Mouse (Mus musculus) limb, embryonic 15.5 days (tissue): ENCODE measurements at regions not wholly inside any gene's neighbourhood (a gene's known extent, or its start where the extent isn't known, plus 50 kb on each side); places are given as distances from the start of the nearest gene placed in this dataset.
A peak's percentile ranks its signal among the peaks of the same experiment; 100 is the strongest.
"Not testable (repeated sequence)": the region's sequence is repeated elsewhere in the genome, so short reads cannot be mapped to it uniquely, and the experiment has no call there.

Experiments used
- ATAC-seq: fragments of 200-750 bp; cut with Nextera tagmentation; 2 replicates; pipeline ENCODE4 v1.8.0; 2017; ENCODE audit warnings: low read depth, moderate TSS enrichment; ENCODE audit not compliant: insufficient number of reproducible peaks, low FRiP score, low TSS enrichment
- H3K27ac ChIP-seq: fragments of 300-500 bp; sonication (generic); 2 replicates; pipeline ENCODE4 v1.5.1; 2015; ENCODE audit warnings: moderate library complexity, mild to moderate bottlenecking, inconsistent platforms
- H3K27me3 ChIP-seq: fragments of 300-500 bp; sonication (generic); 2 replicates; pipeline ENCODE4 v1.6.1; 2015; ENCODE audit warnings: inconsistent platforms
- H3K36me3 ChIP-seq: fragments of 300-500 bp; sonication (generic); 2 replicates; pipeline ENCODE4 v1.6.1; 2015; ENCODE audit warnings: inconsistent platforms
- H3K4me1 ChIP-seq: fragments of 300-500 bp; sonication (generic); 2 replicates; pipeline ENCODE4 v1.6.1; 2015; ENCODE audit warnings: inconsistent platforms
- H3K4me2 ChIP-seq: fragments of 300-500 bp; sonication (generic); 2 replicates; pipeline ENCODE4 v1.6.1; 2015; ENCODE audit warnings: mild to moderate bottlenecking, inconsistent platforms
- H3K4me3 ChIP-seq: fragments of 300-500 bp; sonication (generic); 2 replicates; pipeline ENCODE4 v1.5.1; 2015; ENCODE audit warnings: mild to moderate bottlenecking, inconsistent platforms
- H3K9ac ChIP-seq: fragments of 300-500 bp; sonication (generic); 2 replicates; pipeline ENCODE4 v1.6.1; 2015; ENCODE audit warnings: inconsistent platforms
- H3K9me3 ChIP-seq: fragments of 300-500 bp; sonication (generic); 2 replicates; pipeline ENCODE4 v1.6.1; 2016; ENCODE audit warnings: inconsistent platforms
- WGBS: fragments of 180-500 bp; shearing (Covaris S2); methylation state at CpG from one replicate; pipeline ENCODE4 v1.1.7; 2015; 5-methylcytosine and 5-hydroxymethylcytosine counted together

DNA sequence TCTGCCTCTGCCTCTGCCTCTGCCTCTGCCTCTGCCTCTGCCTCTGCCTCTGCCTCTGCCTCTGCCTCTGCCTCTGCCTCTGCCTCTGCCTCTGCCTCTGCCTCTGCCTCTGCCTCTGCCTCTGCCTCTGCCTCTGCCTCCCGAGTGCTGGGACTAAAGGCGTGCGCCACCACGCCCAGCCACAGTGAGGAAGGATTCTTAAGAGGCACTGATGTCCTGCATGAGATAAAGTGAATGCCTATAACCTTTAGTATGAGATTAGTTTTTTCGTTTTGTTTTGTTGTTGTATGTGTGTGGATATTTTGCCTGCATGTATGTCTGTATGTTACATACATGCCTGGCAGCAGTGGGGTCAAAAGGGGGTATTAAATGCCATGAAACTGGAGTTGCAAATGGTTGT, 63.2 kb downstream of the Hlx start:
- not testable (repeated sequence) for H3K36me3 ChIP-seq, H3K4me1 ChIP-seq, H3K4me2 ChIP-seq, H3K9me3 ChIP-seq, H3K27me3 ChIP-seq, H3K4me3 ChIP-seq, H3K9ac ChIP-seq, H3K27ac ChIP-seq, ATAC-seq
- WGBS = 89% methylated on average over 5 of the region's 5 CpGs

GRCm38 (mm10) chr1:184668428-184668827, 64.0 kb downstream of the Hlx start:
- H3K4me3 ChIP-seq = no peak overlapping the region
- no peaks in the 10 kb centered on the region for H3K9me3 ChIP-seq
- H3K4me1 ChIP-seq = 0 out of 2 replicates have a peak, but pooled peaks cover 2% of the 10 kb centered on the region
- 0 out of 2 replicates have a peak, but pooled peaks cover 6% of the 10 kb centered on the region for H3K27me3 ChIP-seq
- no peaks in the 10 kb centered on the region for H3K36me3 ChIP-seq
- 73% methylated on average over 1 of the region's 1 CpGs for WGBS
- no peak overlapping the region for H3K4me2 ChIP-seq
- H3K9ac ChIP-seq = no peak overlapping the region
- no peak for ATAC-seq
- H3K27ac ChIP-seq = no peak overlapping the region

- H3K4me3 ChIP-seq = no peak overlapping the region
- 0 out of 2 replicates have a peak, but pooled peaks cover 2% of the 10 kb centered on the region for H3K4me1 ChIP-seq
- no peaks in the 10 kb centered on the region for H3K9me3 ChIP-seq
- ATAC-seq = no peak
- H3K36me3 ChIP-seq = no peaks in the 10 kb centered on the region
- WGBS = 62% methylated on average over 2 of the region's 2 CpGs
- H3K4me2 ChIP-seq = no peak overlapping the region
- H3K9ac ChIP-seq = no peak overlapping the region
- no peak overlapping the region for H3K27ac ChIP-seq
- H3K27me3 ChIP-seq = 0 out of 2 replicates have a peak, but pooled peaks cover 6% of the 10 kb centered on the region
These were observed 64.4 kb downstream of the Hlx start for GRCm38 (mm10) chr1:184668022-184668421.

DNA sequence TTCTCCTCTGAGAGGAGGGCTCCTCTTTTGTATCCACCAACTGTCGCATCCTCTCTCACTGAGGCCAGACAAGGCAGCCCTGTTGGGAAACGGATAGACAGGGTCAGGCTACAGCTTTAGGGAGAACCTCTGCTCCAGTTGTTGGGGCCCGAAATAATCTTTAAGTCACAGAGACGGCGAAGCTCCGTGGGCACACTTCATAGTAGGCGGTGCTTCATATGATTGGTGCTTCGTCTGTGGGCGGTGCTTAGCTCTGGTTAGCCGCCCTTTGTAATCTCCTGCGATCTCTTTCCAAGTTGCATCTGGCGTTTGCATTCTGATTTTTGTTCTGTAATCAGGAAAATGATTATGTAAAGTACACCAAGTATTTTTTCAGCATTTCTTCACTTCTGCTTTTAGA, 67.2 kb downstream of the Hlx start:
- Histone ChIP-seq H3K27ac (no peak overlapping the region), H3K9ac (no peak overlapping the region), H3K36me3 (no peaks in the 10 kb centered on the region), H3K9me3 (no peaks in the 10 kb centered on the region), H3K27me3 (0 out of 2 replicates have a peak, but pooled peaks cover 2% of the 10 kb centered on the region), H3K4me2 (no peak overlapping the region), H3K4me3 (no peak overlapping the region), H3K4me1 (0 out of 2 replicates have a peak, but pooled peaks cover 2% of the 10 kb centered on the region)
- ATAC-seq = no peak
- WGBS = 89% methylated on average over 12 of the region's 12 CpGs

DNA sequence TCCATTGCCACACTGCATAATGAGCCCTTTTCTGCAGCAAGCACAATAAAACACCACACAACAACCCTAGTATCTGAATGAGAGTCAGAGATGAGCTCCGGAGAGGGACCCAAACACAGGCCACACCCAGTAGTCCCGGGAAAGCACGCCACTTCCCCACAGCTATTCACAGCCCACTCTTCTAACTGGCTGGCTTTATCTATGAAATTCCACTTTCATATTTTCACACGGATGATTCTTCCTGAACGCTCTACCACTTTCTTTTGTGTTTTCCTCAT, 68.4 kb downstream of the Hlx start:
- 0 out of 2 replicates have a peak, but pooled peaks cover 2% of the 10 kb centered on the region for H3K4me1 ChIP-seq
- 0 out of 2 replicates have a peak, but pooled peaks cover 2% of the 10 kb centered on the region for H3K27me3 ChIP-seq
- WGBS = 41% methylated on average over 5 of the region's 5 CpGs
- 0 out of 2 replicates have a peak overlapping the region, but pooled peaks have one; percentile 8 for H3K4me2 ChIP-seq
- H3K9ac ChIP-seq = no peak overlapping the region
- ATAC-seq = no peak
- no peak overlapping the region for H3K4me3 ChIP-seq
- no peaks in the 10 kb centered on the region for H3K9me3 ChIP-seq
- H3K36me3 ChIP-seq = no peaks in the 10 kb centered on the region
- H3K27ac ChIP-seq = no peak overlapping the region

GRCm38 (mm10) chr1:184663300-184664097, 68.9 kb downstream of the Hlx start:
- Histone ChIP-seq H3K4me3 (no peak overlapping the region), H3K9me3 (no peaks in the 10 kb centered on the region), H3K4me2 (0 out of 2 replicates have a peak overlapping the region, but pooled peaks have one; percentile 8), H3K27ac (no peak overlapping the region), H3K27me3 (0 out of 2 replicates have a peak, but pooled peaks cover 2% of the 10 kb centered on the region), H3K4me1 (0 out of 2 replicates have a peak, but pooled peaks cover 2% of the 10 kb centered on the region), H3K36me3 (no peaks in the 10 kb centered on the region), H3K9ac (no peak overlapping the region)
- 30% methylated on average over 14 of the region's 14 CpGs for WGBS
- no peak for ATAC-seq

- Histone ChIP-seq H3K9ac (no peak overlapping the region), H3K27me3 (0 out of 2 replicates have a peak, but pooled peaks cover 6% of the 10 kb centered on the region), H3K36me3 (no peaks in the 10 kb centered on the region), H3K9me3 (no peaks in the 10 kb centered on the region), H3K4me2 (no peak overlapping the region), H3K4me1 (no peaks in the 10 kb centered on the region), H3K4me3 (no peak overlapping the region), H3K27ac (no peak overlapping the region)
- WGBS = 64% methylated on average over 4 of the region's 4 CpGs
- no peak for ATAC-seq
These were observed 81.8 kb downstream of the Hlx start for GRCm38 (mm10) chr1:184650541-184651105.

DNA sequence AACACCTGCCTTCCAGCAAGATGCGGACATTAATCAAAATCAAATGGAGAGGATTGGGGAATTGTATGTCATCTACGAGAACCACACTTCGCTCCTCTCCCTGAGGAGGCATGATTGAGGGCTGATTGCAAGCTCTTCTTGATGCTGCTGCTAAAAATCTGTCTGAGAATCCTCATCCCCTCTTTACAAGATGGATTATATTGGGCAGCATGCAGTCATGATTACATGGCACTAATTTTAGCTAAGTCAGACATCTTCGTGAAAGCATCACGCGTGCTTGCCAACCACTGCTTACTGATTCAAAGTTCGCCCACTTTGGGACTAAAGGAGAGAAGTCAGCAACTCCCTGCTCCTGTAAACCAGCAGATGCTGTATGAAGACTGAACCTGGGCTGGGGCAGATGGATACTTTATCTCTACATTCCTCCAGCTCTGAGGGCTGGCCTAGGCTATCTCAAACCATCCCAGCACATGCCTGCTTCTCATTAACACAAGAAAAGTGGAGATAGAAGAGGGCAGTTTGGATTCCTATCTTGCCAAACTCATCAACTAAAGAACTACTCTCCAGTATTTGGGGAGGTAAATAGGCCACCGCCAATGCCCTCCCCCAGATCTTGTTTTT, 84.4 kb downstream of the Hlx start:
- Histone ChIP-seq H3K4me2 (no peak overlapping the region), H3K4me3 (no peak overlapping the region), H3K9ac (no peak overlapping the region), H3K27ac (no peak overlapping the region), H3K9me3 (no peaks in the 10 kb centered on the region), H3K4me1 (no peaks in the 10 kb centered on the region), H3K36me3 (no peaks in the 10 kb centered on the region), H3K27me3 (0 out of 2 replicates have a peak, but pooled peaks cover 6% of the 10 kb centered on the region)
- ATAC-seq = no peak
- 85% methylated on average over 8 of the region's 8 CpGs for WGBS

DNA sequence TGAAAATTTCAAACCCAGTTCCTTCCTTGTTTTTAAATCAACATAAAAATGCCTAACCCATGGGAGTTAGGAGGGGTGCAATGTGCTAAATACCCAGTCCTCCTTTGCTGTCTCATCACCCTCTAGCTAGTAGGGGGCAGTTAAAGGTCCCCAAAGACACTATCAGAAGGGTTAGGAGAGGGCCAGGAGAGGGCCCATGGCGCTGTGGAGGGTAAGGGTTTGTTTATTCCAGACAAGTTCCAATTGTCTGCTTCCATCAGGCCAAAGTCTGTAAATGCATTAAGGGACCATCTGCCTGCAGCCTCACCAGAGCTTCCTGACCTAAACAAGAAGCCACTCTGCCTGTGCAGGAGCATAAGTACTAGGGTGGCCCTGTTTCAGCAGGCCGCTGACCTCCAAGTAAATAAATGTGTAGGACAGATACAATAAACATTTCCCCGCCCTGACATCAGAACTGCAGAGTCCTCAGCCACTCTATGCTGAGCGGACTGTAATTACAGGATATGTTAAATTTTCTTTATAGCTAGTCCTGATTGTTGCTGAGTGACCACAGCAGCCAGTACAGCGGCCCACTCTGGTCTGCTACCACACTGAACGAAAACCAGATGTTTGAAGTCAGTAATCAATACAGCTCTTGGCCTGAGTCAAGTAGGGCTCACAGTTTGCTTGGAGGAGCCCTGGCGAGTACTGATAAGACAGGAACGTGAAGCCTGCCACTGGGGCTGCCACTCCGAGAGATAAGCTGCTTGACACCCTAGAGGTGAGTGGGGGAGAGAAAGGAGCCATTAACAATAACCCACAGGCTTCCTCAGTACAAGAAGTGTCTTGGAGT, 87.4 kb downstream of the Hlx start:
- Histone ChIP-seq H3K9ac (no peak overlapping the region), H3K27me3 (0 out of 2 replicates have a peak, but pooled peaks cover 6% of the 10 kb centered on the region), H3K9me3 (no peaks in the 10 kb centered on the region), H3K4me2 (no peak overlapping the region), H3K4me3 (no peak overlapping the region), H3K4me1 (no peaks in the 10 kb centered on the region), H3K36me3 (no peaks in the 10 kb centered on the region), H3K27ac (no peak overlapping the region)
- 37% methylated on average over 9 of the region's 9 CpGs for WGBS
- ATAC-seq = no peak

DNA sequence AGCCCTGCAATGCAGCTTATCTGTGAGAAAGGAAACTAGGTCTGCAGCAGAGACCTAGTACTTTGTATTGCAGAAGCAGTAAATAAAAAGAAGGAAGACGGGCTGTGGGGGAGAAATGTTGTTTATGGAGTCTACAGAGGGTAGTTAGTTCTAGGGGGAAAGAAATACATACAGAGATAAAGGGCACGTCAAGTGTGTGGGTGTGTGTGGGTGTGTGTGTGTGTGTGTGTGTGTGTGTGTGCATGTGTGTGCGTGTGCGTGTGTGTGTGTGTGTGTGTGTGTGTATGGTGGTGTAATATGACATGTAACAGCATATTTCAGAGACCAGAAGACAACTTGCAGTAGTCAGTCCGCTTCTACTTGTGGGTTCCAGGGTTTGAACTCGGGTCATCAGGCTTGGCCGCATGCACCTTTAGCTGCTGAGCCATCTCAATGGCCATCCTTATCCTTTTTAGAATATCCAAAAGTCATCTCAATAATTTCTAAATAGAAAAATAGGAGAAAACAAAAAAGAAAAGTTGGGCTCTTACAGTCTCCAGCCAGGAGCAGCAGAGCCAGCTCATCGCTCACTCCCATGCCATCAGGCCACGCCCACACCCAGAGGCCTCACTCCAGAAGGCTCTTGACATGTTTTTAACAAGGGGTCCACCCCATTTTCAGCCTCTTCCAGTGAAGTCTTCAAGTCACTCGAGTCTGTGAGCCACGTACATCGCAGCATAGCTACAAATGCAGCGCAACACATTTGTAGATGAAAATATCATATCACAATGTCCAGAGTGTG, 101.5 kb downstream of the Hlx start:
- no peak overlapping the region for H3K27ac ChIP-seq
- no peaks in the 10 kb centered on the region for H3K27me3 ChIP-seq
- no peaks in the 10 kb centered on the region for H3K36me3 ChIP-seq
- no peak overlapping the region for H3K9ac ChIP-seq
- 69% methylated on average over 13 of the region's 13 CpGs for WGBS
- H3K4me1 ChIP-seq = peaks cover 10% of the 10 kb centered on the region; the same call in 1 of the 2 replicates
- H3K9me3 ChIP-seq = no peaks in the 10 kb centered on the region
- ATAC-seq = no peak
- no peak overlapping the region for H3K4me3 ChIP-seq
- no peak overlapping the region for H3K4me2 ChIP-seq

- Histone ChIP-seq H3K9me3 (no peaks in the 10 kb centered on the region), H3K4me1 (peaks cover 10% of the 10 kb centered on the region; the same call in 1 of the 2 replicates), H3K4me3 (no peak overlapping the region), H3K4me2 (no peak overlapping the region), H3K27me3 (no peaks in the 10 kb centered on the region), H3K27ac (no peak overlapping the region), H3K9ac (no peak overlapping the region), H3K36me3 (no peaks in the 10 kb centered on the region)
- 77% methylated on average over 9 of the region's 9 CpGs for WGBS
- no peak for ATAC-seq
These were observed 103.2 kb downstream of the Hlx start for GRCm38 (mm10) chr1:184629194-184629593.
